Mouse (Mus musculus): Measurements from ENCODE around the gene Foxl1. TPM values are rescaled to one million over a fixed set of nuclear protein-coding genes. Genes with fewer than 3 reads are reported as not detected.

Gene Foxl1
- polyA plus RNA-seq, 1 experiment from 2014 or later, result 0.05 TPM

DNA sequence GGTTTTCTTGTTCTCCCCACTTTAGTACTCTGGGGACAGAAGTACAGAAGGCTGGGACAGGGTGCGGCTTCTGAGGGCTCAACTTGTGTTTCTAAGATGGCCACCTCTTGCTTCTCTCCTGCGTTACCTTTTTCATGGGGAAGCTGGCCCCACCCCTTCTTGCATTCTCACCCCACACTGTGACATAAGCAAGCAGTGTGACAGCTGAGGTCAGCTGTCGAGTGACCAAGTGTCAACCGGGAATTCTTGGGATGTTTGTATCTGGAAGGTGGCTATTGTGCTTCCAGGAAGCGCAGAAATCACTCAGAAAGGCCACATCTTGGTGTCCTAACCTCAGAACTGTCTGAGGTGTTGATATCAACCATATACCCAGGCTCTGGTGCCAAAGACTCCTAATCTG lies 40.3 kb downstream of the Foxl1 start:
- no peak for ATAC-seq
- peaks cover 7% of the 10 kb centered on the region for H3K27me3 ChIP-seq
- POLR2A ChIA-PET, result no interaction called here
- in situ Hi-C loops (cut with MboI; ENCODE audit: low pct_unique_long_range_greater_than_20kb), result no loop called here
- CTCF ChIA-PET, result no interaction called here
- DNase-seq (ENCODE audit: low read depth, low spot score), result no peak
- no peak for TF ChIP-seq CTCF (IDR thresholded peaks at IDR 0.05)

GRCm38 (mm10) chr8:121170116-121170515 lies 42.4 kb downstream of the Foxl1 start:
- CTCF ChIA-PET, result no interaction called here
- DNase-seq (ENCODE audit: low read depth, low spot score), result no peak
- ATAC-seq, result no peak
- in situ Hi-C loops (cut with MboI; ENCODE audit: low pct_unique_long_range_greater_than_20kb), result no loop called here
- POLR2A ChIA-PET, result no interaction called here
- no peak for TF ChIP-seq CTCF (IDR thresholded peaks at IDR 0.05)
- peaks cover 3% of the 10 kb centered on the region for H3K27me3 ChIP-seq

DNA sequence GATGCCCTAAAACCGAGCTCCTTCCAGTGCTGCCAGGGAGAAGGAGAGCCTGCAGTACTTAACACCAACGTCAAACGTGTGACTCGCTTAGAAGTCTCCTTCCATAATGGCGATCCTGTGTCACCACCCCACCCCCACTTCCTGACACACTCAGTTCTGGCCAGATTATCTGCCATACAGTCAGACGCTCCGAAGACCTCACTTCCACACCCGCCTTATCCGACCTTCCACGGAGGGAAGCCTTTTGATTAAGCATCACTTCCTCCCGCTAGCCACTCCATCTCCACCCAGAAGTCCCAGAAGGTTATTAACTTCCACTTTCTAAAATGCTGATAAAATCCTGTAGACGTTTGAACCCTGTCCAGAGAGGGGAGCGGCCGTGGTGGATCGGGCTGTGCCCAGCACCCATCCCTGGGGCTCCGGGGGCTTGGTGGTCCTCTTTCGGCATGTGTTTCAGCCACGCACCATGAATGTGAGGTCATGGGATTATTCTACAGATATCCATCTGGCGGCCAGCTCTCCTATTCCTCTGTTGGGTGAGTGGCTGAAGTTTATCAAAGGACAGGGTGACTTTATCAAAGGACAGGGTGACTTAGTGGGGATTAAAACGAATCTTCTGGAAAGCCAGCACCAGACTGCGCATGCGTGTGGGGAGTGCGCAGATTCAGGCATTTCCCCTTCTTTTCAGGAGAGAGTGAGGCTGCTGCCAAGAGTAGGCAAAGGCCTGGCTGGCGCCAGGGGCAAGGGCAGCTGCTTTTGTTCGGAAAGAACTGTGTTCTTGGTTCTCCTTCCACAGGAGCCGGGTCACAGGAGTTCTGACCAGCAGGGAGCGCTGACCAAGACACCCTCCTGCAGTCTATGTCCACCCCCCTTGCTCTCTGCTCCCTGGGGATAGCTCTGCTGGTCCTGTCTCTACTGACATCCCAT lies 43.1 kb downstream of the Foxl1 start:
- ChIA-PET CTCF (no interaction called here), POLR2A (no interaction called here)
- DNase-seq (ENCODE audit: low read depth, low spot score) (no peak), ATAC-seq (no peak)
- TF ChIP-seq CTCF (IDR thresholded peaks at IDR 0.05), result no peak
- in situ Hi-C loops (cut with MboI; ENCODE audit: low pct_unique_long_range_greater_than_20kb), result no loop called here
- peaks cover 3% of the 10 kb centered on the region for H3K27me3 ChIP-seq

DNA sequence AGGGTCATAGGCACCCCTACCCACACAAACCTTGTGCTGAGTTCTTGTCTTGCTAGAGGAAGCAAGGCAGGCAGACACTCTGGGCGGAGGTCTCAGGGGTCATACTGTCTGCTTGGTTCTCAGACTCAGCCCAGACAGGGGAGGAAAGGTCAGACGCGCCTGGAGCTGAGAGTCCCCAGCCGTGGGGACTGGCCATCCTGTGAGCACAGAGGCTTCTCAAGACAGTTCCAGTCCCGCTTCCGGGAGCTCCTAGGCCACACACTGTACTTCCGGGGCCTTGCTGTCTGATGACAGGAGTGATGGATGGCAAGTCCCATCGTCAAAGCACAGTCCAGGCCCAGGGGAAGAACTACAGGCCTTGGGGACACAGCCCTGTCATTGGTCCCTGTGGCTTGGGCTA lies 44.8 kb downstream of the Foxl1 start:
- ChIA-PET CTCF (no interaction called here), POLR2A (interaction anchor here (0.5 kb wide), 1 partner anchor 20 kb away, joined by 3 read pairs; no protein-coding TSS in a partner anchor)
- in situ Hi-C loops (cut with MboI; ENCODE audit: low pct_unique_long_range_greater_than_20kb), result no loop called here
- H3K27me3 ChIP-seq, result no peaks in the 10 kb centered on the region
- DNase-seq (ENCODE audit: low read depth, low spot score), result no peak
- ATAC-seq, result no peak
- TF ChIP-seq CTCF (IDR thresholded peaks at IDR 0.05), result no peak

- POLR2A ChIA-PET, result no interaction called here
- DNase-seq (ENCODE audit: low read depth, low spot score), result no peak
- peaks cover 4% of the 10 kb centered on the region for H3K27me3 ChIP-seq
- no peak for ATAC-seq
- TF ChIP-seq CTCF (IDR thresholded peaks at IDR 0.05), result no peak
- in situ Hi-C loops (cut with MboI; ENCODE audit: low pct_unique_long_range_greater_than_20kb), result no loop called here
- CTCF ChIA-PET, result interaction anchor here (1.5 kb wide), 1 partner anchor 12 kb away, joined by 4 read pairs; no protein-coding TSS in a partner anchor
Measured at GRCm38 (mm10) chr8:121174178-121174577, 46.4 kb downstream of the Foxl1 start.

GRCm38 (mm10) chr8:121174721-121175539 lies 47.2 kb downstream of the Foxl1 start:
- DNase-seq (ENCODE audit: low read depth, low spot score) (no peak), ATAC-seq (no peak)
- TF ChIP-seq CTCF (IDR thresholded peaks at IDR 0.05), result no peak
- in situ Hi-C loops (cut with MboI; ENCODE audit: low pct_unique_long_range_greater_than_20kb), result no loop called here
- ChIA-PET POLR2A (no interaction called here), CTCF (interaction anchor here (1.5 kb wide), 1 partner anchor 11 kb away, joined by 4 read pairs; no protein-coding TSS in a partner anchor)
- H3K27me3 ChIP-seq, result peaks cover 4% of the 10 kb centered on the region

DNA sequence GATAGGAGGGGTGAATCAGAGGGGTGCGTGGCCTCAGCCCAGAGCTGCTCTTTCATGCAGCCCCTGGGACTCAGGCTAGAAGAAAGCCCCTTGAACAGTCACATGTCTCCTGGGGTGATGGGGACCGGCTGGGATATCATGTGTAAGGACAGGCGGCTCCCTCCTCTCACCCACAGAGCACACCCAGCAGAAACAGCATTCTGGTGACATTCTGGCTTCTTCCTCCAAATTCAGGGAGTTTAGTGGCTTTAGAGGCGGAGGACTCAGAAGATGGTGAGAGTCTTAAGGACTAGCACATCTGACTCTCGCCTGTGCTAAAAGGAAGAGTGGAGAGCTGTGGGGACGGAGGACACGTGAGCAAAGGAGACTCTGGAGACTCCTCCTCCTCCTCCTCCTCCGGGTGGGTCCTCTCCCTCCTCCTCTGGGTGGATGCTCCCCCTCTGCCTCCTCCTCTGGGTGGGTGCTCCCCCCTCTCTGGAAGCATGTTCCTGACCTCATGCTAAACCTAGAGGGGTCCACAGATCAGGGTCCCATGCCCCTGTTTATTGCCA lies 47.9 kb downstream of the Foxl1 start:
- no peak for DNase-seq (ENCODE audit: low read depth, low spot score)
- H3K27me3 ChIP-seq, result peaks cover 4% of the 10 kb centered on the region
- in situ Hi-C loops (cut with MboI; ENCODE audit: low pct_unique_long_range_greater_than_20kb), result no loop called here
- ChIA-PET POLR2A (no interaction called here), CTCF (interaction anchor here (1.3 kb wide), 1 partner anchor 14 kb away, joined by 4 read pairs; no protein-coding TSS in a partner anchor)
- ATAC-seq, result no peak
- TF ChIP-seq CTCF (IDR thresholded peaks at IDR 0.05), result no peak

DNA sequence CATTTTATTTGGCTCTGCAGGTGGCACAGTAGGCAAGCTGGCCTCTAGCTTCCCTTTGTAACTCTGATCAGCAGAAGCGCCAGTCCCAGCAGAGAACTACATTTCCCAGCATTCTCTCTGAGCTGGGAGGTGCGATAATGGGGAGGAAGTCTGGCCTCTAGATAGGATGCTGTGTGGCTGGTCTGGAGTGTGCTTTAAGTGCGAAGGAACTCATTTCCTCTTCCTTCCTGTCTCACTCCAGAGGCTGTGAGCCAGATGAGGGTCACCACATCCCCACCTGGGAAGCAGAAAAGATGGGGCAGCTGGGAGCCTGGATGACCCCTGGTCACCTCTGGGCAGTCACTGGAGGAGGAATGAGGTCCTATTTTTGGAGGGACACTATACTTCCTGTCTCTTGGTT lies 48.6 kb downstream of the Foxl1 start:
- ChIA-PET POLR2A (no interaction called here), CTCF (interaction anchor here (1.3 kb wide), 1 partner anchor 13 kb away, joined by 4 read pairs; no protein-coding TSS in a partner anchor)
- ATAC-seq (no peak), DNase-seq (ENCODE audit: low read depth, low spot score) (no peak)
- H3K27me3 ChIP-seq, result peaks cover 4% of the 10 kb centered on the region
- TF ChIP-seq CTCF (IDR thresholded peaks at IDR 0.05), result no peak
- in situ Hi-C loops (cut with MboI; ENCODE audit: low pct_unique_long_range_greater_than_20kb), result no loop called here

Other genes starting within 250 kb of the Foxl1 start
- 1.8 TPM for gene Foxf1, start 43.6 kb upstream of the Foxl1 start, polyA plus RNA-seq (2021)
- gene Mthfsd, start 19.5 kb upstream of the Foxl1 start, polyA plus RNA-seq (2021), result 62.0 TPM
- 2.1 TPM for gene Foxc2, start 11.8 kb upstream of the Foxl1 start, polyA plus RNA-seq (2021)